ENCODE assay signal across 20 mouse cellular contexts in genomic region chr5:75014768-75015167, GRCm38 (mm10).
"Had no signal": no experiment of that assay in that cellular context is flagged by ENCODE, and none has a peak within 500 bp of the region (broad histone marks: within the 10 kb centered on the region; RNA-seq: fewer than 3 reads in every experiment).

No protein-coding gene starts in this region.

- ATAC-seq: liver, postnatal 0 days; lung, postnatal 0 days had no signal

- H3K36me3 ChIP-seq: midbrain, embryonic 12.5 days; neural tube, embryonic 13.5 days had no signal

- H3K27me3 ChIP-seq: liver, embryonic 15.5 days; lung, embryonic 15.5 days; megakaryocyte, embryonic 14.5 days had no signal

- H3K4me2 ChIP-seq: liver, embryonic 15.5 days; lung, embryonic 15.5 days; midbrain, embryonic 12.5 days; neural tube, embryonic 13.5 days had no signal

- H3K9ac ChIP-seq: liver, embryonic 15.5 days; liver, postnatal 0 days; lung, embryonic 15.5 days; midbrain, embryonic 12.5 days; neural tube, embryonic 13.5 days had no signal

- H3K4me3 ChIP-seq: liver, embryonic 15.5 days; lung, embryonic 15.5 days; megakaryocyte, embryonic 14.5 days; midbrain, embryonic 12.5 days; neural tube, embryonic 13.5 days had no signal

- H3K4me1 ChIP-seq: liver, embryonic 15.5 days; lung, embryonic 15.5 days had no signal

- H3K27ac ChIP-seq: liver, embryonic 15.5 days; lung, embryonic 15.5 days; macrophage; midbrain, embryonic 12.5 days; neural tube, embryonic 13.5 days had no signal

- DNase-seq: liver, postnatal 0 days; lung, adult 2 months; lung, postnatal 14 days; lung, postnatal 36 days; midbrain, embryonic 14.5 days; retina, postnatal 1 day; right cerebral cortex, adult 18-20 months; right cerebral cortex, postnatal 25 days; right cerebral cortex, postnatal 4 days; spleen, adult 18-20 months; thymus, adult 18-20 months; thymus, postnatal 14 days; thymus, postnatal 36 days had no signal

- H3K9me3 ChIP-seq: liver, embryonic 15.5 days; lung, embryonic 15.5 days; megakaryocyte, embryonic 14.5 days; midbrain, embryonic 12.5 days; neural tube, embryonic 13.5 days had no signal
